Mouse (Mus musculus) activated CD4-positive, CD25-positive, alpha-beta regulatory T cell, adult 4 months (primary cell): ENCODE results near the gene Il1rn. TPM values are rescaled to one million over a fixed set of nuclear protein-coding genes. Genes with fewer than 3 reads are reported as not detected.

Experiments used
- ATAC-seq: one replicate; pipeline ENCODE4 v1.8.0; 2017
- polyA plus RNA-seq, 2 experiments: library from polyadenylated mRNA; unstranded; fragments of 100-300 nt; shearing (Covaris generic); gene quantifications; one replicate each; pipeline ENCODE4 v1.2.1; 2017

Il1rn gene
- polyA plus RNA-seq, 2 experiments from 2014 or later, result 0.20 to 0.77 TPM

DNA sequence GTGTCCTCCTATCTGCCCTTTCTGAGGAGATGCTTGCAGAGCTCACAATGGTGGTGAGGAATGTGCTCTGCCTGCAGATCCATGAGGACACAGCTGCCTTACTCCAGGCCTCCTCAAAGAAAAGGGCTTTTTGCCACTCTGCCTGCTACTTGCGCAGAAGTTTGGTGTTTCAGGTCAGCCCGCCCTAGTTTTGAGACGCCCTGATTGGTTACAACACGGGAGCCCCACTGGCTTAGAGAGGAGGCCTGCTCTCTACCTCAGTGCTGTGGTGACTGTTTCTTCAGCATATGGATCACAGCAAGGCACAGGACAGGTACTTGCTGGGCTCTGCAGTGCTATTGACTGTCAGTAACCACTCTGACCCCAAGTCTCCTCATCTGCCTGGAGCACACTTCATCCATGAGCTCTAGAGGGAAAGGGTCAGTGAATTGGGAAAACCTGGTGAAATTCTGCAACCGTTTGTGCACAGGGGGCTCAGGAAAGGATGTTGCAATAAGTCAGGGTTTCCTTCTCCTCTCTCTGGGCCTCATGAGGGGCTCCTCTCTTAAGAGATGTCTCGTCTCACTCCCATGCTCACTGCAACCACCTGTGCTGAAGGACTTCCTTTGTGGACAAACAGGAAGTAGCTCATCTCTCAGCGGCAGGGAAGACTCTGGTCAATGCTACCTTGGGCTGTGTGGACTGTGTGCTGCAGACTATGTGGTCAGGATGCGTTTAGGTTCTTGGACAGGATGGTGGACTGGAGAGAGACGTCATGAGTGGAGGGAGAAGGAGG is 46.0 kb downstream of the Il1rn start:
- no peak for ATAC-seq

- ATAC-seq, result no peak
These were observed 47.0 kb downstream of the Il1rn start for GRCm38 (mm10) chr2:24383636-24384035.

DNA sequence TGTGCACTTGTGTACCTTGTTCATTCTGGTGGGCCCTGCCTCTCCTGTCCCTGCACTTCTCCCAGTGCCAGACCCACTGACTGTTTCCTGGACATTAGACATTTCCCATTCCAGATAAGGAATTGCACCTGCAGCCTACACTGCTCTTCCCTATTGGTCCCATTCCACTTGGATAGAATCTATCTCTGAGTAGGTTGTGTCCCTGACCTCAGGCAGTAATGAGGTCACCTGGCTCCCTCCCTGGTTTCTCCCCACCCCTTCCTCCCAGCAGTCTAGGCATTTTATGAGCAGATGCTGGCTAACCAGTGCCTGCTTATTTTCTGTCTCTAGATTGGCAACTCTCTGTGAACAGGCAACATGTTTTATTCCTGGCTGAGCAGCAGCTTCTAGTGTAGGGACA is 47.7 kb downstream of the Il1rn start:
- ATAC-seq, result no peak

DNA sequence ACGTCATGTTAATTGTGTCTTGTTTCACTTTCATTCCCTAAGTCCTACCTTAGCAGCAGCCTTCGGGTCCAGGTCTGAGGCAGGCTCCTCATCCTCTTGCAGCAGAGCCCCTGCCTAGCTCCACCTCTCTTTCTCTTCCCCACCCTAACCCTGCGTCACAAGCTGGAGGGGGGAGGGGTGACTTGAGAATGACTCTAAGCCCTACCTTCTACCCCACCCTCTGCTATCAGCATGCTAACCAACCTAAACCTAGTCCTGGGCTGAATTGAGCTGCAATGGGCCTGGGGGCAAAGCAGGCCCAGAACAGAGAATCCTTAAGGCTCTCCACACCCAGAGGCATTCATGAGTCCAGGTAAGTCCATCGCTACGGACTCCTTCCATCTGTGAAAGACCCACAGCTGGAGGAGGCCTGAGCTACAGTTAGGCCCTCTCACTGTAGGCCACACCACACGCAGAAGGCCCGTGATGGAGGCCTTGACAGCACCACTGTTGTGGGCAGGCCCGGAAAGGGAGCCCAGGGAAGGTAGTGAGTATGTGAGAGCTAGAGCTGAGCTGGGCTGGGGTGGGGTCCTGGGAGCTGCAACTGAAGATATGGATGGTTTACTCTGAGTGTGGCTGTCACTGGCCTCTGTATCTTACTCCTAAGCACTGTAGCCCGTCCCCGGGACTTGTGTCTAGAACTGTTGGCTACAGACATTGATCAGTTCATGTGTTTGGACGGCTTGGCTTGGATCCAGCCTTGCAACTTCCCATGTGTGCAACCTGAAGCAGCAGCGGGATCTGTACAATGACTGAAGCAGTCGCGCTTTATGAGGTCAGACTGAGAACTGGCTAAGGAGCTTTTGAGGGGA is 48.7 kb downstream of the Il1rn start:
- ATAC-seq, result peak; percentile 74

DNA sequence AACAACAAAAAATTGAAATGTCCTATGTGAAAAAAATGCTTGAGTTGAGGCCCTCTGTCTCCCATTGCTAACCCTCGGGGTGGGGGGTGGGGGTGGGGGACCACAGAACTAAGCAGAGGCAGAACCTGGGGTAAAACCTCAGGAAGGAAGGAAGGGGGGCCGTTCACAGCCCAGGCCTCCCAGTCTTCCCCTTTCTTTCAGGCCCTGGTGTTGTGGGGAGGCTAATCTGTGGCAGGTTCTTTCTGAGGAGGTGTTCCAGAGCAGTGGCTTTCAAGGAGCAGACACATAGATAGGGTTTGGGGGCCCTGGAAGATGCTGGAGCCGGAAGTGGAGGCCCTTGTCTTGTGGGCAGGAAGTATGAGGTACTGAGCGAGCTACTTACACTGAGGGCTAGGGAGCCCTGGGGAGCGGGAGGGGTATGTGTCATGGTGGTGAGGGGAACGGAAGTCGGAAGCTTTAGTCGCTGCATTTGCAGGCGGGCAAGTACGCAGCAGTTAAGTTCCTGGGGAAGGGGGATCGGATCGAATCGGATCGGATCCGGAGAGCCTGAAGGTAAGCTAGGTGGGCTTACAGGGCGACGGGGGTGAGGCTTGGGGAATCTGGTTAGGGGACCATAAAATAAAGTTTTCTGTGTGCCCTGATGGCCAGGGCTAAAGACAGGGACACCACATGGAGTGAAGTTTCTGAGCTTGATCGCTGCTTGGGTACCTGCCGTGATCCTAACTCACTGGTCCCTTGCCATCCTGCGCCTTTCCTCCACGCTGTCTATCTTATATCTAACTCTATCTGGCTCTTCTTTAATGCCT is 49.7 kb downstream of the Il1rn start:
- peak; percentile 76 for ATAC-seq

GRCm38 (mm10) chr2:24386964-24387320 is 50.3 kb downstream of the Il1rn start:
- ATAC-seq, result no peak

GRCm38 (mm10) chr2:24387361-24388283 is 51.0 kb downstream of the Il1rn start:
- no peak for ATAC-seq

- ATAC-seq, result no peak
These were observed 56.6 kb downstream of the Il1rn start for GRCm38 (mm10) chr2:24393251-24393650.

DNA sequence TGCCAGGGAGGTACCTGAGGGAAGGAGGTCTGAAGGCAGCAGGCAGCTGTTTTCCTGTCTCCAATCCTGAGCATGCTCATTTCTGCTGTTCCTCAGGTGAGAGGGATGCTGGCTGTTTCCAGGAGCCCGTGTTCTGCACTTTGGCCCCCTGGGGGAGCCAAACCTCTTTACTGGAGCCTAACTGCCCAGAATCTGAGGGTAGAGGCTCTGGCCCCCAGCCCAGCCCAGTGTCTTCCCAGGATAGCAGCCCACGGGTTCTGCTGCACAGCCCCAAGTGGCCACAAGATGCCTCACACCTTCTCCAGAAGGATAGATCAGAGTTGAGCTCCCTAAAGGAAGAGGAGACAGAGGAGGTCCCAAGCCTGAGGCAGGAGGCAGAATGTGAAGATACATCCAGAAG is 60.5 kb downstream of the Il1rn start:
- ATAC-seq, result no peak

GRCm38 (mm10) chr2:24400711-24401110 is 64.1 kb downstream of the Il1rn start:
- no peak for ATAC-seq

Other genes with a start within 250 kb of the Il1rn start
- not detected for gene Tbpl2, start 240.3 kb upstream of the Il1rn start, polyA plus RNA-seq
- not detected for gene Il1f8, start 183.7 kb upstream of the Il1rn start, polyA plus RNA-seq
- gene Il1f9, start 150.4 kb upstream of the Il1rn start, polyA plus RNA-seq, result not detected
- not detected for gene Il1f6, start 121.4 kb upstream of the Il1rn start, polyA plus RNA-seq
- gene Il1f5, start 59.9 kb upstream of the Il1rn start, polyA plus RNA-seq, result not detected
- gene Il1f10, start 45.7 kb upstream of the Il1rn start, polyA plus RNA-seq, result not detected
- gene Psd4, start 30.7 kb downstream of the Il1rn start, polyA plus RNA-seq, result 10 to 100 TPM; 65.6 to 75.6 TPM
- gene Pax8, start 138.7 kb downstream of the Il1rn start, polyA plus RNA-seq, result not detected